Mouse (Mus musculus): Measurements from ENCODE around the gene Myl6b.

The Myl6b gene

DNA sequence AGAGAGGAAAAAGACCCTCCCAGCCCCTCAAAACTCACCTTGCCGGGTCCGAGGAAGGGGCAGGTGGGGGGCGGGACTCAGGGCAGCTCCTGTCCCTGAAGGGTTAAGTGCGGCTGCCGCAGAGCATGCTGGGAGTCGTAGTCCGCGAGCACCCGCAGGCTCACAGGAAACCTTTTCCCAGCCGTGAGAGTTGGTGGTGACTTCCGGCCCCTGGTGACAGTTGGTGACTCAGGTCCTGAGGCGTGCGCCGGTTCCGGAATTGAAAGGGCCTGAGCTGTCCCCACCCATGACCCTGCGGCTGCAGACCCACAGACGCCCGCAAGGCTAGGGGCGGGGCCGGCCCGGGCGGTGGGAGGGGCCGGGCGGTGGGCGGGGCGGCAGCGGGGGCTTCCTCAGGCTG lies at the start of gene Myl6b:
Myl6b (minus strand) TSS at position 96 of the 400 bp plus-strand sequence.
- peak; percentile 94 for DNase-seq

DNA sequence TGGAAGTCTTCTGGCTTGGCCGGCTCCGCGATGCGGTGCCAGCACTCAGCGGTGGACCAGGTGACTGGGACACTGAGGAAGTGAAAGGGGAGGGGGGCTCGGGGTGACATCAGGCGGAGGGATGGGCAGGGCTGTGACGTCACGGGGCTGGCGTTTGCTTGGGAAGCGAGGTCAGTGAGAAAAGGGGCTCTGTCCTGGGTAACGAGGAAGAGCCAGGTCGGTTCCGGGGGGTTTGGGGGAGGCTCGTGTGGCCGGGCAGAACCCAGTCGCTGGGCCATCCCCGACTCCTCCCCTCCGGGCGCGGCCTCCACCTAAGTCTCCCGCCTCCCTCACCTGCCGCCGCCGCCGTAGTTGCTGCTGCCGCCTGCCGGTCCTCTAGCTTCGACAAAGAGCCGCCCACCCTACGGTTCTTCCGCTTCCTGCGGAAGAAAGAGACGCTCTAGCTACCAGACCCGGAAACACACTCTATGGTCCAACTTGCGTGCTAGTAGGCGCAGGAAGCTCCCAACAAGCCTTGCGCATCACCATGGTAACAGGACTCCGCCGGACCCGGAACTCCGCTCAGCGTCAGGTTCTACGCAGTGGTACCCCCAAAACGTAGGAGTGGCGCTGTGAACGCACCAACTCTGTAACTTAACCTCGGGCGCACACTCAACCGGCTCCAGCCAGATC lies 49.0 kb upstream of the Myl6b start, which contains the start of gene Zc3h10:
Zc3h10 (minus strand) TSS at position 414 of the 672 bp plus-strand sequence.
- peak; percentile 94 for DNase-seq

DNA sequence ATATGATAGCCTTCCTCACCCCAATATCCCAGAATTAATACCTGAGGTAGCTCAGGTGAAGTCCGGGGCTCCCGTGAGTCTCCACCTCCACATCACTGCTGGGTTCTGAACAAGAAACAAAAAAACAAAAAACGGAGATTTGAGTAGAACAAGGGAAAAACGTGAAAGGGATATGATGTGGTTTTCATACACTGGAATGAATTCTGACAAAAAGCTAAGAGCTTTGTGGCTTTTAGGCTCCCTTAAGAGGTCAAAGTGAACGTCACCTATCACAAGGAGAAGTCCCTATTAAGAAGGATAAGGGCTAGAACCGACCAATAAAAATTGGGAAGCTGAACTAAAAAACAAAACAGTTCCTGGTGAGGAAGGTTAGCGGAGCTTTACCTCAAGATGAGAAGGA lies 48.3 kb upstream of the Myl6b start:
- no peak for DNase-seq

DNA sequence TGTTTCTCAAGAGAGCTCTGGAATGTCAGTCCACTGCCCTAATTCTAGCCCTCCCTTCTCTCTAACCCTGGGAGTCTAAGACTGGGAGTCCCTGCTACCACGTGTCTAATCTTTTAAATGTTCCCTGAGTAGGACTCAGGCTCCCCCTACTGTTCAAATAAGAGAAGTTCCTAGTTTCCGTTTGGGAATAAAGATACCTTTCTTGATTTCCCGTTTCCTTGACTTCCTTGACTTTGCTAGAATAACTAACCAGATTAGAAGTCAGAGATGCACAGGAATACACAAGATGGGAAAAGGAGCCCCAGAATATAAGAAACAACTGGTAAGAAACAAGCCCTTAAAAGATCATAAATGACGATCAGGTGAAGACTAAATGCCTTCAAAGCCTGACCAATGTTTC lies 47.9 kb upstream of the Myl6b start:
- no peak for DNase-seq

DNA sequence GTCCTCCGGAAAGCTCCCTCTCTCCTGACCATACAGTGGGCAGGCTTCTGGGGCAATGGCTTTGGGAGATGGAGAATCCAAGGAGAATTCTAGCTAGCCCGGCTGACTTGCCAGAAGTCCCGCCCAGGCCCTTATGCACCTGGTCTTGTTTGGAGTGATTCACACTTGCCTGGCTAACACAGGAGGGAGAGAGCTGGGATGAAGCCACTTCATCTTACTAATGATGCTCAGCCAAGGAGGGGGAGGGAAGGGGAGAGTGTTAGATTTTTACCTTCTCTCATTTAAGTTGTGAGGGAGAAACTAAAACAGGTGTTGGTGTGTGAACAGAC lies 47.0 kb upstream of the Myl6b start:
- DNase-seq, result no peak

DNA sequence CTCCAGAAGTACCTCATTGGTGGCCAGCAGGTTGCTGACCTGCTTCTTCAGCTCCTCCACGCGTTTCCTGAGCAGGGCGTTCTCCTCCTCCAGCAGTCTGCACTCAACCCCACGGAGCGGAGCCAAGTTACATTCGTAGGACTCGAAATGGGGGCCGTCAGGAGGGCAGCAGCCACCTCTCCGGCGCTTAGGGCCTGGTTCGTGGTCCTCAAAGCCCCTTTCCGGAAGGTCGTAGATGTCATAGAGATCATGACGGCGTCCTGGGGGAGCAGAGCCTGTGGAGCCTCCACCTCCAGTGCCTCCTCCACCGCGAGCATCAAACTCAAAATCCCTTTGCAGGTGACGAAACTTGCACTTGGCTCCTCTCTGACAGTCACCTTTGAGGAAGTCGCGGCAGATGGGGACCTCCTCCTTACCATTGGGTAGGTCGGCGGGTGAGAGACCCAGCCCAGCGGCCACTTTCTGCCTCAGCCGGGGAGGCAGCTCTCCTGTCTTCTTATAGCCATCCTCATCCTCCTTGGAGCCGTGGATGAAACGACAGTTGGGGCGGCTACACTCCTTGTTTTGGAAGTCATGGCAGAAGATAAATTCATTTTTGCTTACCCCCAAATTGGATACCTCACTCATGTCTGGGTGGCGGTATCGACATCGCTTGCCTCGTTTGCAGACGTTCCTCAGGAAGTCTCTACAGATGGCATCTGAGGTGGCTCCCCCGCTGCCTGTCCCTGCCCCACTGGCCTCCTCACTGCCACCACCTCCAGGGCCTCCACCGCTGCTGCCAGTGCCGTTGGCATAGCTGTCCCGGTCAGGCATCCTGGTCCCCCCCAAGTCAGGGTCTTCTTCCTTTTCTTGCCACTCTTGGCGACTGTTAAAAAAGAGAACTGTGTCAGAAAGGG lies 46.4 kb upstream of the Myl6b start:
- no peak for DNase-seq

DNA sequence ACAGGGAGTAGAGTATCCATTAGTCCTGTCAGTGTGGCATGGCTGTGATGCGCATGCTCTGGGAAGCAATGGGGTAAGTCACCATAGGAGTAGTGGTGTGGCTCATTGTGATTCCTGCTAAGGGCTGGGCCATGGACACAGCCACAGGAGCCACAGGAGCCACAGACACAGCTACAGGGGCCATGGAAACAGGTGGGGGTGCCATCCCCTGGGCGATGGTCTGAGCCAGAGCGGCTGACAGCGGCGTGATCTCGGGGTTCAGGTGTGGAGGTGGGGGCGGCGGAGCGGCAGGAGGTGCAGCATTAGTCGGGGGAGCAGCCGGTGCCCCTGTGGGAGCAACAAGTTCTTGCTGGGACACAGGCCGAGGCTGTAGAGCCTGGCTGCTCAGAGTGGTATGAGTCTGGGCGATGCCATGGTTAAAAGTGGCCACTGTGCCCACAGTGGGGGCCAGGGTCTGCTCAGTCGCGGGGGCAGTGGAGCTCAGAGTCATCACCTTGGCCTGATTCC lies 45.7 kb upstream of the Myl6b start:
- no peak for DNase-seq

DNA sequence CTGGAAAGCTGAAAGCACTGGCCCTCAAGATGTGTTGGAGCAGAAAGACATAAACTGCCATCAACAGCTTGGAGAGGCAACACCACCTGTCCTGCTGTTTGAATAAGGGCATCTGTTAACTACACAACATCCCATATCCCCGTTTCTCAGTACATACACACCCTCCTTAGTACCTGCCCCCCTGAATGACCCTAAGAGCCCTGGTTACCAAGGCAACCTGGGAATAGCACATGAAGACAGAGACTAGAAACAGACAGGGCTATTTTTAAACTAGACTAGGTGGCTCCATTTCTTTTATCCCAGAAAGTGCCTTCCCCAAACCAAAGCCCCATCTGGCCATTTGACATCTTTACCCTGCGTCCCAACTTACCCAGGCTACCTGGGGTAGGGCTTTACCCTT lies 44.6 kb upstream of the Myl6b start:
- DNase-seq, result no peak

DNA sequence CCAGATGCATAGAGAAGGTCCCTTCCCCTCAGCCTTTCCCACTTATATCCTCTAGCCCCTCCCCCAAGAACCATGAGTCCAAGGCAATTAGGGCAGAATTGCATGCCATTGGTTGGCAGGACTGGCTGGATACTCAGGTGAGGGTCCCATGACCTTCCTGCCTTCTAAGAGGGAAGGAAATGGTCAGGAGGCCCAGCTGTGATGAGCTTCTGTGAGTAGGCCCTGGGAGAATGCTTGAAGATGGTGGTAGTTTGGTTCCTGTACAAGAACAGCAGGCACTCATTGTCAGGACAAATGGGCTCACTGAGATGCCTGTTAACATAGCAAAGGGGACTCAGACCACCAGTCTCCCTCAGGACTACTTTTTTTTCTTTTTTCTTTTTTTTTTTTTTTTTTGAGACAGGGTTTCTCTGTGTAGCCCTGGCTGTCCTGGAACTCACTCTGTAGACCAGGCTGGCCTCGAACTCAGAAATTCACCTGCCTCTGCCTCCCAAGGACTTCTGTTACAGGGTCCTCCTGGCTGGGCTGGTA lies 39.9 kb upstream of the Myl6b start:
- no peak for DNase-seq

DNA sequence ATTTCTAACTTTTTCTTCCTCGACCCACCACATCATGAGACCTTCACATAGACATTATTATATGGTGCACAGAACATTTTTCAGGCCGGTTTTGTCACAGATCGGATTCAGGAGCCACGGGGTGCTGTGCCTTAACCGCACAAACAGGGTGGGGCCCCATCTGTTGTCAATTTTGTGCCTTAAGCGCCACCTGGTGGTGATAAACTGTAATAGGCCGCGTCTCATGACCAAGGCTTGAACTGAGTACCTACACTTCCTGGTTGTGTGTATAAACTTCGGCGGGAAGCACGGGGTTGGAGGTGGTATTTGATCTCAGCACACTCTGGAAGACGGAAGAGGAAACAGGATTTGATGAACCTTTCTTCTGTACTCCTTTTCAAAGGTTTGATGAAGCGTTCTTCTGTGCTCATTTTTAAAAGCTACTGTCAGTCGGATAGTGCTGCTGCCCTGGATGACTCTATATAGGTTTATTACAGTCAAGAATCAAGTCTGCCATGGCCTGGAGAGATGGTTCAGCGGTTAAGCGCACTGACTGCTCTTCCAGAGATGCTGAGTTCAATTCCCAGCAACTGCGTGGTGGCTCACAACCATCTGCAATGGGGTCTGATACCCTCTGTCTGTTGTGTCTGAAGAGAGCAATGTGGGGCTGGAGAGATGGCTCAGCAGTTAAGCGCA lies 37.9 kb upstream of the Myl6b start:
- peak; percentile 95 for DNase-seq

DNA sequence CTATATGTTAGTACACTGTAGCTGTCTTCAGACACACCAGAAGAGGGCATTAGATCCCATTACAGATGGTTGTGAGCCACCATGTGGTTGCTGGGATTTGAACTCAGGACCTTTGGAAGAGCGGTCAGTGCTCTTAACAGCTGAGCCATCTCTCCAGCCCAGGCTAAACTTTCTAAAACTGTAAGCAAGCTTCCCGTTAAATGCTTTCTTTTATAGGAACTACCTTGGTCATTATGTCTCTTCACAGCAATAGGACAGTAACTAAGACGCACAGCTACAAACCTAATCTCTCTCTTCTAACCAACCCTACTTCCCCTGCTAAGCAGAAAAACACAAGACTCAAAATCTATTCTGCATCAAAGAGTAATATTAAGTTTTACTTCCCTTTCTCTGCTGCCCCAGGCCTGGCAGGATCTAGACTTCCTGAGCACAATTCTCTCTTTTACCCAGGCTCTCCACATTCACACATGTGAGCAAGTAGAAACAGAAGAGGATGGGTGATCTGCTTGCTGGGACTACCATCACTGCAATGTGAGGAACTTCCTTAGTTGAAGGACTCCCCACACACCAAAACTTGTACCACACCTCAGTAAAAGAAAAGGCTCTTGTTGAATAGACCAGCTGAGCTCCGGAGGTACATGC lies 37.3 kb upstream of the Myl6b start:
- DNase-seq, result no peak

DNA sequence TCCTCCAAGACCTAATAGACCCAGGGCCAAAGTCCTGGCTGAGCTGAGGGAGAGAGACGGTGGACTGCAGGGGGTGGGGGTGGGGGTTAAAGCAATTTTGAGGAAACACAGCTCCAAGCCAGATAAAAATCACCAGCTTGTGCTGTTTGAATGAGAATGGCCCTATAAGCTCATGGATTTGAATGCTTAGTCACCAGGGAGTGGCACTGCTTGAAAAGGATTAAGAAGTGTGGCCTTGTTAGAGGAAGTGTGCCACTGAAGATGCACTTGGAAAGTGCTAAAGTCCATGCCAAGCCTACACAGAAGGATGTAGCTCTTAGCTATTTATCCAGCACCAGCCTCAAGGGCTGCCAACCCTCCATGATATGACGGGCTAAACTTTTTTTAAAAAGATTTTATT lies 36.7 kb upstream of the Myl6b start:
- no peak for DNase-seq

DNA sequence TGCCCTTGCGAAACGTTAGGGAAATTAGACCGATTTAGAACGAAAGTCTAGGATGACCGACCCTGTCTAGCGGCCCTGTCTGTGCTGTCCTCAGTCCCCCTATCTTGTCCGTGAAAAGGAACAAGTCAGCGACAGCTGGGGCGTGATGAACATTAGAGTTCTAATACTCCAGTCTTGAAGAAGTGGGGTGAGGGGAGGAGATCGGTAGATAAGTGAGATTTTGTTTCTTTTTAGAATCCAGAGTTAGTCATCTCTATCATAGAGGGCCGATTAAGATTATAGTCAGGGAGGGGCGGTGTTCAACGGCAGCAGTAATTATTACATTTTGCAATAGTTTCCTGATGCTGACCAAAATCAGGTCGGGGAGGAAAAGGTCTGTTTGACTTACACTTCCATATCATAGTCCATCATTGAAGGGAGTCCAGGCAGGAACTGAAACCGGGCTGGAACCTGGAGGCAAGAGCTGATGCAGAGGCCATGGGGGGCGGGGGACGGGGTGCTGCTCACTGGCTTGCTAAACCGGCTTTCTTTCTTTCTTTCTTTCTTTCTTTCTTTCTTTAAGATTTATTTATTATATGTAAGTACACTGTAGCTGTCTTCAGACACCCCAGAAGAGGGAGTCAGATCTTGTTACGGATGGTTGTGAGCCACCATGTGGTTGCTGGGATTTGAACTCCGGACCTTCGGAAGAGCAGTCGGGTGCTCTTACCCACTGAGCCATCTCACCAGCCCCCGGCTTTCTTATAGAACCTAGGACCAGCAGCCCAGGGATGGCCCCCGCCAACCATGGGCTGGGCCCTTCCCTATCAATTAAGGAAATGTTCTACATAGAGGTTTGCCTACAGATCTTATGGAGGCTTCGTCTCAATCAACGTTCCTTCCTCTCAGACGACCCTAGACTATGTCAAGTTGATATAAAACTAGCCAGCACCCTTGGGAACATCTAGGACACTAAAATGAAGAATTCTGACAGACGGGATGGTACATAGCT lies 28.2 kb upstream of the Myl6b start:
- no peak for DNase-seq

DNA sequence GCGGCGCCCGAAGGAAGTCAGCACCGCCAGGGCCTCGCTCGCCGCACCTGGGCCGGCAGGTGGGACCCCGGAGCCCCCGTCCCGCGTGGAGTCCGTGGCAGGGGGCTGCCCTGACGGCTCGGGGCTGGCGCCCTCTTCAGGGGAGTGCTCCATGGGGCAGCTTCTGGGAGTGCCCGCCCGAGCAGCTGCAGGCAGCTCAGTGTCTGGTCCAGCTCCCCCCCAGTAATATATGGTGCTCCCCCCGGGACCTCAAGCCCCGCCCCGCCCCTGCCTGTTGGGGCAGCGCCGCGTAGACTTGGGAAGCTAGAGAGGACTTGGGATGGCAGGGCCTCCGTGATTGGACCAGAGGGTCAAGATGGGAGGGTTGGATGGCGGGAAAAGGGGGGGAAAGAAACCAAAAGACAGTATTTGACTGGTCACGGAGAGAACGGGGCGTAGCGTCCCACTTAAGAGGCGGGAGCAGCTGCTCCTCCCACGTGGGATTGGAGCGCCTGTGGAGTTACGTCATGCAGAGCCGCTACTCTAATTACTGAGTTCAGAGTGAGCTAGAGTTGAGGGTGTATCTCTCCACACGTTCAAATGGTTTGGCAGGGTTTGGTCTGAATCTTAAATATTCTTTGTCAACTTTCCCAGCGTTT lies 27.3 kb upstream of the Myl6b start, which contains the start of gene Esyt1:
Esyt1 (minus strand) TSS at position 201 of the 638 bp plus-strand sequence.
- peak; percentile 88 for DNase-seq

DNA sequence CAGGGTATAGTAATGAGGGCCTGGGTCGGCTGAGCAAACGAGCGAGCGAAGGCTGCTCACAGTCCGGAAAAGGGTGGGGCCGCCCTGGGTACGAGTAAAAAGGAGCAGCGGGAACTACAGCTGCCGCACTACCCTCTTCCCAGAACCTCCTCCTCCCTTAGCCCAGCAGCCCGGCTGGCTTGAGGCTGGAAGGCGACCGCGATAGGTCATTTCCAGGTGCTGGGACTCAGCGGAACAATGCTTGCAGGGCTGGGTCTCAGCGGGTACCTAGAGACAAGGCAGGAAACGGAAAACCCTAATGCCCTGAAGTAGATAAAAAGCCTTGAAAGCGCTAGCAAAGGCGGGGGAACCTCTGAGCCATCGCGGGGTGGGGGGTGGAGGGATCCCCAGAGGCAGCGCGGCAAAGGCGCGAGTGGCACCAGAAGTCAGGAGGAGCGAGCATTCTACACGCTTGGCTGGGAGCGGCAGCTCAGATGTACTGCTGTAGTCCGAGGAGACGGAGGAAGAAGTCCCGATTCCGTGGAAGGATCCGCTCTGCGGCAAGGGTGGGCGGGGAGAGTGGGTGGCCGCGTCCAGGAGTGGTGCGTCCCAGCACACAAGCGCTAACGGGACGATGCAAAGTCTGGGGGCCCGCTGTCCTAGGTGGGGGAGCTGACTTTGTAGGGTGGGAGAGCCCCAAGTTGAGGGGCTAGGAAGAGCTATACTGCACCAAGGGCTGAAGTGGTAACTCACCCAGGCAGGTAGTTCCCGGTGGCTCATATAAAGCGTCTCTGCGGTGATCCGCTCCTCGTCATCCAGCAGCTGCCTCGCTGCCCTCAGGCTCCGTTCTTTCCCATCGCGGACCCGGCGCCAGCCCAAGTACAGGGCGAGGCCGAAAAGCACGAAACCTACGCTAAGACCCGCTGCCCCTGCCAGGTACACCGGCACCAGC lies 26.5 kb upstream of the Myl6b start:
- peak; percentile 79 for DNase-seq

DNA sequence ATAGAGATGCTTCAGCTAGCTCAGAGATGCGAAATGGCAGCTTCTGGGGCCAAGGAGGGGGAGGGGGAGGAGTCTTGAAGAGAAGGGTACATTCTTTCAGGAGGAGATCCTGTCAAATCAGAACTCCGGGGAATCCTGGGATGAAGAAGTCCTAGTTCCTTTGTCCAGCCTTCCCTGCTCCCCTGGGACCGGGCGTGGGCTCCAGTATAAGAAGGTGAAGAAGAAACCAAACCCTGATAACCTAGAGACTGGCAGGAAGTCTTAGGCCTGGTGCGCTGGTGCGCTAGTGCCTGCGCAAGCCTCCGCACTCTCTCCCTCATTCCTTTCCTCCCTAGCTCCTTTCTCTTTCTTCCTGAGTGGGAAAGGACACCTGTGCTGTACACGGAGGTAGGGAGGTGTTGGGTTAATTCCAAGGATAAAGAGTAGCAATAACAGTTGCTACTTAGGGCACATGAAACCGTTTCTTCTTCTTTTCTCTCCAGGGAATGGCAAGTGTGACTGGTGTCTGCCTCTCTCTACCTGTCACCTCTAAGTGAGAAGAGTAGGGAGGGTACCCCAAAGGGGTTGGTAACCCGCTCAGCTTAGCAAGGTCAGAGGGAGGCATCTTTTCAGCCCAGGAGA lies 25.7 kb upstream of the Myl6b start:
- peak; percentile 59 for DNase-seq

DNA sequence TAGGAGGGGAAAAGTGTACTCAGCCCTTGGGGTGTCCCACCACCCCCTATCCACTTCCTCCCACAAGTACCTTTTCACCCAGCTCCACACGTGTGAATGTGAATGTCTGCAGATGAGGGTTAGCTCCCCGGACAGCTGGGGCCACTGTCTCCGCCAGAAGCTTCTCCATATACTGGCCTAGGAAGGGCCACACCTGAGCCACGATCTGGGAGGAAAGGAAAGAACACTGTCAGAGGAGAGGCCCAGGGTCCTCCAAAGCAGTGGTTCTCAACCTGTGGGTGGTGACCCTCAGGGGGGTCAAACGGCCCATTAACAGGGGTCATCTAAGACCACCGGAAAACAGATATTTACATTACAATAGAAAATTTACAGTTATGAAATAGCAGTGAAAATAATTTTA lies 23.9 kb upstream of the Myl6b start:
- no peak for DNase-seq

DNA sequence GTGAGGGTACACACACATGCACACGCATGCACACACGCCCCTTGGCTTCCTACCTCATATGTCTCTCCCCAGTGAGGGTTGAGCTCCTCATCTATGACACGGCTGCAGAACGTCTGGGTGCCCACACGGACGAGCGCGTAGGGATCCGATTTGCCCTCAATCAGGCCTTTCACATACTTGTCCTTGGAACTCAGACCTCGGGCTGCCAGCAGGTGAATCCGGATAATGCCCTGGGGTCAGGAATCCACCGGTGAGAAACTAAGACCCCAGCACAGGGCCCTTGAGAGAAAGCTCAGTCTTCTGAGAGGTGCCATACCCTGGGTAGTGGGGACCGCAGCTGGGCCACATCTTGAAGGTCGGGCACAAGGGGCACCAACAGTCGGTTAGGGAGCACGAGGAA lies 22.1 kb upstream of the Myl6b start:
- DNase-seq, result no peak

DNA sequence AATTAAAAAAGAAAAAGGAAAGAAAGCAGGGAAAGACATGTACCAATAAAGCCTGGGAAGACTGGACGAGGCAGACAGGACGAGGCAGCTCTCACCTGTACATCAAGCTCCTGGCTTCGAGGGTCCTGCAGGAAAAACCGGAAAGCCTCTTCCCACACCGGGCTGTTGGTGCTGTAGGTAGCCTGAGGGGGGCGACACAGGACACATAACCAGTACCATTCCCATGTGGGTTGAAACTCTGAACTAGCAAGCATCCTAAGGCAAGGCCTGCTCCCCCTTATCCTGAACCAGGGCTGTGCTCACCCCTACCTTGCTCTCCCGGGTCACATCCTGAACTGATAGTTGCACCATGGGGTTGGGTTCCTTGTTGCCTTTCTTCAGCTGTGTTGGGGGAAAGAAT lies 20.3 kb upstream of the Myl6b start:
- DNase-seq, result peak; percentile 59

Data from thymus, postnatal 25 days (tissue).